Mouse (Mus musculus) ZHBTc4 (cell line): ENCODE measurements around the gene Egfr.
A peak's percentile ranks its signal among the peaks of the same experiment; 100 is the strongest.

ENCODE experiments used
- DNase-seq: peaks from one replicate; pipeline ENCODE4 v3.0.0-alpha.2; 2011; ENCODE audit warnings: low read depth, low spot score

Gene Egfr

DNA sequence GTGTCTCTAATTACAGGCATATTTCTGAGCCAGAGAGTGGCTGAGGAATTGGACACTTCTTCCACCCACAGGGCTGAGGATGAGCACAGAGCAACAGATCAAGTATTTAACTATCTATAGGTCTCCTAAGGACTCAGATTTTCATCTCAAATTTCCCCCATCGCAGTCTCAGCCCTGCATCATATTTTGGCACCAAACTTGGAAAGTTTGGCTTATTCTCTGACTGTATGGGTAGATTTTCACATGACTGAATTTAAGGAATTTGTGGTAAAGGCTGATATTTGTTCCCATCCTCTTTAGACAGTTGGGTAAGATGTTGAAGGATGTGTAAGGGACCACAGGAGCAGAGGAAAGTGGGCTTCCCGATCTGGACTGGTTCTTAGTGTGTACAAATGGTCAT, 145.7 kb downstream of the Egfr start:
- no peak for DNase-seq

- no peak for DNase-seq
These were observed 148.2 kb downstream of the Egfr start for GRCm38 (mm10) chr11:16900182-16900581.

GRCm38 (mm10) chr11:16900653-16901416, 148.8 kb downstream of the Egfr start:
- no peak for DNase-seq

DNA sequence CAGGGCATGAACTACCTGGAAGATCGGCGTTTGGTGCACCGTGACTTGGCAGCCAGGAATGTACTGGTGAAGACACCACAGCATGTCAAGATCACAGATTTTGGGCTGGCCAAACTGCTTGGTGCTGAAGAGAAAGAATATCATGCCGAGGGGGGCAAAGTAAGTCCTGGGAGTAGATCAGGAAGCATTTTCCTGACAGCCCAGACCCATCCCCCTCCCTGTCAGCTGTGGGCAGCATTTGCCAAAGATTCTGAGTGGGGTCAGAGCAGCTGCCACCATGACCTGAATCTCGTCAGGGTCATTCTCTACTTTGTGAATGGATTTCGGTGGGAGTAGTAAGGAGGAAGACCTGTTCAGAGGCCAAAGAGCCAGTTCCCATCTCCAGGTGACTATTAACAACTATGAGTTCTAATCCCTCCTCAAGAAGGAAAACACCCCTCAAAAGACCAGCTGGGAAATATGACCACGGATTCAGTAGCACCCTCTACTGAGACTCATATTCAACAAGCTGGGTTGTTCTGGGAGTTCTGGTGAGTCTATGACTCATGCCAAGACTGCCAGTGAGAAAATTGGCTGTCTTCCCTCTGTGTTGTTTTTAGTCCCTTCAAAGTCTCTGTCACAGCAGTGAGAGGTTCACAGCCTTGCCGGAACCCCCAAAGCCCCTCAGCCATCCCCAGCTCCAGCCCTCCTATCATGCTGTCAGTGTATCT, 152.5 kb downstream of the Egfr start:
- no peak for DNase-seq

DNA sequence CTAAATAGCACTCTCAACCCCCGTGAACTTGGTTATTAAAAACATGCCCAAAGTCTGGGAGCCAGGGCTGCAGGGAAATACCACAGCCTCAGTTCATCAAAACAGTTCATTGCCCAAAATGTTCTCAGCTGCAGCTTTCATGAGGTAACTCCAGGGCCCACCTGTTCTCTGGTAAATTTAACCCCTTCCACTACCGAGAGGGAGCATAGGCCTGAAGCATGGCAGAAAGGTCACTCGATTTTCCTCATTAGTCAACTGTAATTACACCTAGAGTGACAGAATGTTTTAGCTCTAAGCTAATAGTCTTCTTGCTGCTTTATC, 153.0 kb downstream of the Egfr start:
- DNase-seq: no peak

DNA sequence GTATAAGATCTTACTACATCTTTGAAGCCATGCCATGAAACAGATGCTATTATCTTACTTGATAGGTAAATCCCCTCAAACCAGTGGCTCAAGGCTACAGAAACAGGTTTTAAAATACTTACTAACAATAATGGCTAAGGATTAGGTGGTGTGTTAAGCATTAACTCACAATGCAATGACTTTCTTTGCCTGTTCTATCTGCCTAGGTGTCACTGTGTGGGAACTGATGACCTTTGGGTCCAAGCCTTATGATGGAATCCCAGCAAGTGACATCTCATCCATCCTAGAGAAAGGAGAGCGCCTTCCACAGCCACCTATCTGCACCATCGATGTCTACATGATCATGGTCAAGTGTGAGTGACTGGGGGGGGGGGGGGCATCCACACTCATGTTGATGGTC, 154.5 kb downstream of the Egfr start:
- no peak for DNase-seq

GRCm38 (mm10) chr11:16907517-16908129, 155.6 kb downstream of the Egfr start:
- no peak for DNase-seq

- DNase-seq: no peak
These were observed 162.8 kb downstream of the Egfr start for GRCm38 (mm10) chr11:16914756-16915155.

DNA sequence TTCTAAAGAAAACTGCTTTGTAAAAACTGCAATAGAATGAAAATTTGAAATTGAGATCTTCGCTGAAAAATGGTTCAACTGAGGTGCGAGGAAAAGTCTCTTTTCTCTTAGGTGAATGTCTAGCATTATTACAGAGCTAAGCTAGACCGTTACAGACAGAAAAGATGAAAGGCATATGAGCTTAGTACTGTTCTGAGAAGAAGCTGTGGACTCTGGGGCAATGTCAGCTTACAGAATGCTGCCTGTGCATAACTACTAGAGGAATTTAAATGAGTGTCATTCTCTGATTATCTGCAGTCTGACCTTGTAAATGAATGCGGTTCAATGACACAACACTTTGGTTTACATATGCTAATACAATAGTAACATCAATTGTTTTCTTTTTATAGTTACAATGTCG, 163.8 kb downstream of the Egfr start:
- peak; percentile 40 for DNase-seq

DNA sequence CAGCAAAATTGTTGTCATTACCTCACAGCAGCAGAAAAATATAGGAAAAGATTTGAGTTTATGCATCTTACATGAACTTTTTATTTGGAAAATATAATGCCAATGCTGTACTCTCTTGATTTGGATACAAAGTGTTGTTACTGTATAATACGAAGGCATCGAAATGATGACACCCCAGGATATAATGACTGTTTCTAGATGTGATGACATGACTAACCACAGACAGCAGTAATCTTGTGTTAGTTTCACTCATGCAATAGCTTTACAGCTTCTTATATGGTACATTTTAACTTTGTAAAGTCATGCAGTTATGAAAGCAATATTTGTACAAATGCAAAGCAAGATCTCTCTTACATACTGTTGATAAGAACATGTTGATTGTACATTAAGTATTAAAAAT, 165.5 kb downstream of the Egfr start:
- DNase-seq: no peak

- no peak for DNase-seq
These were observed 180.2 kb downstream of the Egfr start for GRCm38 (mm10) chr11:16932159-16932558.

- DNase-seq: no peak
These were observed 183.7 kb downstream of the Egfr start for GRCm38 (mm10) chr11:16935577-16936236.

DNA sequence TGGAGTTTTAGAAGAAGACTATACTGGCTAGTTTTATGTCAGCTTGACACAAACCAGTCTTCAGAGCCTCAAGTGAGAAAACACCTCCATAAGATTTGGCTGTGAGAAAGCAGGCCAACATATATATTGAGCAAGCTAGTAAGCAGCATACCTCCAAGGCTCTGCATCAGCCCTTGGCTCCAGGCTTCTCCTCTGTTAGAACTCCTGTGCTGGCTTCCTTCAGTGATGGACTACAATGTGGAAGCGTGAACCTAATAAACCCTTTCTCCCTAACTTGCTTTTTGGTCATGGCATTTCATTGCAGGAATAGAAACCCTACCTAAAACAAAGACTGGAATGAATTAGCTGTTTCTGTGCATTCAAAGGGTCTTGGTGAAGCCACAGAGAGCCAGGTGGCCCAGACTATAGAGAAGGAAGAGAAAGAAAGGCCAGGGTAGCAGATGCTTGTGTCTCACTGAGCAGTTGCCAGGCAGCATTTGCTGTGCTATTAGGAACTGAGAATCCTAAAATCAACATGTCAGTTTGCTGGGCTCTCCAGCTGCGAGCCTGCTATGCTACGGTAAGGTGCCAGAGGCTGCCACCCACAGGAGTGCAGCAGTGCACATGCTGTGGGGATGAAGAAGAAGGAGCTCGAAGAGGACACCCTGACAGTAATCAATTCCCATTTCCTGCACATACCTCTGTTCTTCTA, 189.2 kb downstream of the Egfr start:
- no peak for DNase-seq

- no peak for DNase-seq
These were observed 190.0 kb downstream of the Egfr start for GRCm38 (mm10) chr11:16941973-16942452.

- no peak for DNase-seq
These were observed 191.0 kb downstream of the Egfr start for GRCm38 (mm10) chr11:16943016-16943415.

DNA sequence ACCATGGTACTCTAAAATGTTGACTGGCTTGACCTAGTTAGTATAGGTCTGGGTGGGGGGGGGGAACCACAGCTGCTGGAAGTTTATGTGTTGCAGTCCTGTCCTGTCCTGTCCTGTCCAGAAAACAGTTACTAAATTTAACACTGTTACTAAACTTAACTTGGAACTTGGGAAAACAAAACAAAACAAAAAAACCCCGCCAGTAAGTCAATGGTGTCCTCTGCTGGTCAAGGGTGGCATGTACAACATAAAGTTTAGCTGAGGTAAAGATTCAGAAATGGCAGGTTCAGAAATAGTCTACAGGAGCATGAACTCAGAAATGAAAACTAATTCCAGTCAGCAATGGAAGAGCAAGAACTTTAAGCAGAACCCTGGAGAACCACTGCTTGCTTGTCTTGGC, 196.8 kb downstream of the Egfr start:
- peak; percentile 64 for DNase-seq

DNA sequence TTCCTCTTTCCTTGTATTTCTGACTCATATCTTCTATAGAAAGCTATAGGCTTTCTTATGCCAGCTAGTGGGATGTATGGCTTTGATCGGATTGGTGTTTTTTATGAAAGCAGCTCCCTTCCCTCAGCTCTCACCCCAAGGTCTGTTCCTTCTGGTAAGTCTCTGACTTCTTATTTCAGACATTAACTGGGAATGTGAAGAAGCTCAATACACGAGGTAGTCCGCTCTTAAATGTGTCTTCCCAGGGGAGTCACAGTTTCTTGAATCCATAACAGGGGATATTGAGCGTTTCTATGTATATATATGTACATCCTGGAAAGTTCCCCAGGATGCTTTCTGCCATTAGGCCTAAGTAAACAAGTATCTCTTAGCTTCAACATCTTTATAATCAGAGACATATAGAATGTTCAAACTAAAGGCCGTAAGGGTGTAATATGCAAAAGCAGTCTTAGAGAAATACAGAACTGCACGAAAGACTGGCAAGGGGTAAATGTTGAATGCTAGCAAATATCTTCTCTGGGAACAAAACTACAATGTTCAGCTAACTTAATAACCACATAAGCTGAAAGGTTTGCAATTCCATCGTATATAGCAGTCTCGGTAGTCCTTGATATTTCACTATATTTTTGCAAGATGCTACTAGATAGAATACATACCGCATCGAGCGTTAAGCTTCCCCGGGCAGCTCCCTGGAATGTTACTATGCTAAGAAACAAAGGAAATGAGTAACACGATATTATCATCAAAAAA, 198.4 kb downstream of the Egfr start:
- DNase-seq: no peak

GRCm38 (mm10) chr11:16950976-16951760, 199.2 kb downstream of the Egfr start, which contains the start of gene Fbxo48:
Gene Fbxo48 (plus strand): TSS chr11:16951375.
- DNase-seq: peak; percentile 100

GRCm38 (mm10) chr11:16951761-16952010, 199.7 kb downstream of the Egfr start:
- DNase-seq: no peak

DNA sequence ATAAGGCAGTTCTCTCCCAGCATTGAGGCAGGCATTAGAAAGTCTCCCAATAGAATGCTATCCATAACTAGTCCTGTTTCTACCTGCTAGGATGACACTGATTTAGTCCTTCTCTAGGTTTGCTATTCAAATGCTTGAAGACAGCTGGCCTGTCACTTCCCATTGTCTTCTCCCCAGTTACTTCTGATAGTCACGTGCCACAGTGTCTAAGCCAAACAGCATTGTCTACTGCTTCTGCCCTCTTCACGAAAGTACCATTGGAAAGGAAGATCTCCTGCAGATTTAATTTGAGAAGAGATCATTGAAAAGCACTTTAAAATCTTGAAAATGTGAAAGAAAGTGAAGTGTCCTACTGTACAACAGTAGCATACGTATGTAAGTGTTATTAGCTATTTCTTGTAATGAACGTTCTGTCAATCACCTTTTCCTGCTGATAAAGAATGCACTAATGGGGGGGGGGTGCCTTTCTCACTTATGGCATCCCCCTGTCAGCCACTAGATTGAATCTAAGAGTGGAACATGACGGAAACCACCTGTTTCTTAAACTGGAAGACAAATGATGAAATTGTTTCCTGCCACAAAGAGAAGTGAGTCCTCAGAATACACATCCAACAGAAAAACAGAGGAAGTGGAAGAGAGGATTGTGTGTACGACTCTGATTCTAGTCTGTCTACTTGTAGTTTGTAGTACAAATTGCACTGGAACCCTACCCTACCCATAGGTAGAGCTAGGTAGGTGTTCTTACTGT, 204.3 kb downstream of the Egfr start:
- no peak for DNase-seq
